Mouse (Mus musculus): ENCODE measurements around the gene Trp53i13. TPM values are rescaled to one million over a fixed set of nuclear protein-coding genes. Genes with fewer than 3 reads are reported as not detected.

Gene Trp53i13
- polyA plus RNA-seq, 1 experiment = 72.7 TPM

DNA sequence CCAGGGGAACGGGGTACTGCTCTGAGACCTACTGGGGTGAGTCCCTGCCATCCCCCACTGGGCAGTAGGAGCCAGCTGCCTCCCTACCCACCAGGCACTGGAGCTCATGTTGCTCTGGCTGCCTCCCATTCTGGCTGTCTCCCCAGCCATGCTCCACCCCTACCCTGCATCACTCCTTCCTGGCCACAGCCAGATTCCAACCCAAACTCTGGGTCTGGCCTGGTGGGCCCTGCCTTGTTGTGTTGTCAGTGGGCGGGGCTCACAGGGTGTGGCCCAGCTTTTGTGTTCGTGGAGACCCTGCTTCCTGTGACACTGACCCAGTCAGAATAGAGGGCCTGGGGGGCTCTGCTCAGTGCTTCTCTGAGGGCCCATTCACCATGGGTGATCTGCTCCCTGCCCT is 12.3 kb downstream of the Trp53i13 start:
- Histone ChIP-seq H3K27me3 (ENCODE audit: control insufficient read depth, insufficient read depth, low read length) (no peaks in the 10 kb centered on the region), H3K4me1 (replicated peaks; ENCODE audit: control insufficient read depth, insufficient read depth, low read length) (peaks cover 4% of the 10 kb centered on the region), H3K27ac (ENCODE audit: control insufficient read depth, insufficient read depth, low read length) (no peak overlapping the region), H3K4me3 (ENCODE audit: control insufficient read depth, insufficient read depth, low read length) (no peak overlapping the region), H3K36me3 (ENCODE audit: control insufficient read depth, insufficient read depth, low read length) (peaks cover 28% of the 10 kb centered on the region)
- WGBS = 91% methylated on average over 3 of the region's 3 CpGs
- no peak for TF ChIP-seq POLR2A (IDR thresholded peaks at IDR 0.05; ENCODE audit: control insufficient read depth, extremely low read depth, insufficient read depth, low read length, poor library complexity)
- TF ChIP-seq CTCF (IDR thresholded peaks at IDR 0.05; ENCODE audit: borderline replicate concordance, control insufficient read depth, extremely low read depth, insufficient read depth, low read length, poor library complexity) = no peak
- DNase-seq = no peak

DNA sequence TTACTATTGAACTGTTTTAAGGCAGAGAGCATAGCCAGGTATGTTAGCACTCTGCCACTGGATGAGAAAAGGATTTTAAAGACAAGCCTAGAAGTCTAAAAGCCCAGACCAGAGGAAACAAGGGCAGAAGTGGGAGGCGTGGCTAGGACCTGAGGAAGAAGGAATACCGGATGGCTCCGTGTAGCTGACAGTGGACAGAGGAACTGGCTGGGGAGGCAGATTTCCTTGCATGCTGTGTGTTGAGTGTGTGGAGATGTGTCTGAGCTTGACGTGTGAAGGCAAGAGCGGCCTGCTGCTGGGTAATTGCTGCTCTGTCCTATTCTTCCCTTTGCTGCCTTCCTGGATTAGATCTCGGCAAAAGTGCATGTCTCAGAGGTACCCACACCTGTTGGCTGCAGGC is 13.3 kb downstream of the Trp53i13 start:
- H3K36me3 ChIP-seq (ENCODE audit: control insufficient read depth, insufficient read depth, low read length) = peaks cover 28% of the 10 kb centered on the region
- DNase-seq = no peak
- whole genome bisulfite sequencing = 95% methylated on average over 6 of the region's 6 CpGs
- H3K27me3 ChIP-seq (ENCODE audit: control insufficient read depth, insufficient read depth, low read length) = no peaks in the 10 kb centered on the region
- H3K4me3 ChIP-seq (ENCODE audit: control insufficient read depth, insufficient read depth, low read length) = no peak overlapping the region
- no peaks in the 10 kb centered on the region; the same call in none of the 2 replicates for H3K4me1 ChIP-seq (replicated peaks; ENCODE audit: control insufficient read depth, insufficient read depth, low read length)
- no peak for TF ChIP-seq CTCF (IDR thresholded peaks at IDR 0.05; ENCODE audit: borderline replicate concordance, control insufficient read depth, extremely low read depth, insufficient read depth, low read length, poor library complexity)
- TF ChIP-seq POLR2A (IDR thresholded peaks at IDR 0.05; ENCODE audit: control insufficient read depth, extremely low read depth, insufficient read depth, low read length, poor library complexity) = no peak
- no peak overlapping the region for H3K27ac ChIP-seq (ENCODE audit: control insufficient read depth, insufficient read depth, low read length)

DNA sequence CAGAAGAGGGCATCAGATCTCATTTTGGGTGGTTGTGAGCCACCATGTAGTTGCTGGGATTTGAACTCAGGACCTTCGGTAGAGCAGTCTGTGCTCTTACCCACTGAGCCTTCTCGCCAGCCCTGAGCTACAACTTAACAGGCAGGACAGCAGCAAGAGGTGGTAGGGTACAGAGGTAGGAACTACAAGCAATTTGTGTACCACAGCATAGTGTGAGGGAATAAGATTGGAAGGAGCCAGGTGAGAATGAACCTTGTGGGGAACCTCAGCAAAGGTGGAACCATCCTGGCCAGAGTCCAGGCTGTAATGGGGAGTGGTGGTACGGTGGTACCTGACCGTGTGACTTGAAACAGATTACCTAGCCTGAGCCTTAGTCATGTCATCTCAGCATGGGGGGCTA is 13.8 kb downstream of the Trp53i13 start:
- no peak for DNase-seq
- no peak overlapping the region for H3K27ac ChIP-seq (ENCODE audit: control insufficient read depth, insufficient read depth, low read length)
- TF ChIP-seq POLR2A (IDR thresholded peaks at IDR 0.05; ENCODE audit: control insufficient read depth, extremely low read depth, insufficient read depth, low read length, poor library complexity) (no peak), CTCF (IDR thresholded peaks at IDR 0.05; ENCODE audit: borderline replicate concordance, control insufficient read depth, extremely low read depth, insufficient read depth, low read length, poor library complexity) (no peak)
- no peak overlapping the region for H3K4me3 ChIP-seq (ENCODE audit: control insufficient read depth, insufficient read depth, low read length)
- H3K27me3 ChIP-seq (ENCODE audit: control insufficient read depth, insufficient read depth, low read length) = no peaks in the 10 kb centered on the region
- peaks cover 4% of the 10 kb centered on the region for H3K4me1 ChIP-seq (replicated peaks; ENCODE audit: control insufficient read depth, insufficient read depth, low read length)
- WGBS = 97% methylated on average over 4 of the region's 4 CpGs
- H3K36me3 ChIP-seq (ENCODE audit: control insufficient read depth, insufficient read depth, low read length) = peaks cover 28% of the 10 kb centered on the region

DNA sequence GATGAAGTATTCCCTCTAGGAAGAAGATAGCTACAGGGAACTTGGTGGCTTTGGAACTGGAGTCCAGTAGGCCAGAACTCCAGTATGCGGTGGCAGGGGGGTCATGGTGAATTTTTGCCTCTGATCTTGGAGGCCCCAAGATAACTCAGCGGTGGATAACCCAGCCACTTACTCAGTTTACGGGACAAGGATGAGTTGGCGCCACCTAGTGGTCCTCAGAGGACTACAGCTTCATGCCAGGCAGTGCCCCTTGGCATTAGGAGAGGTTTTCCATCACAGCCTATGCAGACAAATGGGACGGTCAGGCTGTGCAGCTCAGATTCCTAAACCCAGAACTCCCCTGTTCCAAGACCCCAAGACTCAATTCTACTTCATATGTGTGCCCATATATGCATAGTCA is 14.4 kb downstream of the Trp53i13 start:
- peaks cover 23% of the 10 kb centered on the region for H3K36me3 ChIP-seq (ENCODE audit: control insufficient read depth, insufficient read depth, low read length)

DNA sequence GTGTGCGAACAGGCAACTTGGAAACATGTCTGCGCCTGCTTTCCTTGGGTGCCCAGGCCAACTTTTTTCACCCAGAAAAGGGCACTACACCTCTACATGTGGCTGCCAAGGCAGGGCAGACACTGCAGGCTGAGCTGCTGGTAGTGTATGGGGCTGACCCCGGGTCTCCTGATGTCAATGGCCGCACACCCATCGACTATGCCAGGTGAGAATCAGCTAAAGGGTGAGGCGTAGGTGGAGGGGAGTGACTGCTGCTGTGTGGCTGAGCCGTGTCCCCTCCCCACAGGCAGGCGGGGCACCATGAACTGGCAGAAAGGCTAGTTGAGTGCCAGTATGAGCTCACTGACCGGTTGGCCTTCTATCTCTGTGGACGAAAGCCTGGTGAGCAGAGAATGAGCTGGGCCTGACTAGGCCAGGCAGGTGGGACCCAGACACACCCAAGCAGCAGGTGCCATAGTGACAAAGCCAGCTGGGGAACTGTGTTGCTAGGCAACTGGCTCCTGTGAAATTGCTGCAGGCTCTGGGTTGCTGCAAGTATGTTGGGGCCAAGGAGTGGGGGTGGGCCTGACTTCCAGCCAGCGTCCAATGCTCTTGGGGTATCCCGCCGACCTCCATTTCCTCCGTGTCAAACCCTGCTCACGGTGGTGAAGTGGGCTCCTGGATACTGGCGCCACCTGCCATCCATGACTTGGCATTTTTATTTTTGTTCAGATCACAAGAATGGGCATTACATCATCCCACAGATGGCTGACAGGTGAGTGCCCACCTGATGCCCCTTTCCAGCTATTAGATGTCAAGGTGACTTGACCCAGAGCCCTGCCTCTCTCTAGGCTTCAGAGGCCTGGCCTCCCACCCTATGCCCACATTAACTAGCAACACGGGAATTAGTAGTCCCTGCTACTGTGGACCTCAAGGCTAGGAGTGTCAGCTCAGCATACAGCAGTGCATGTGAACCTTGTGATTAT is 15.1 kb downstream of the Trp53i13 start:
- no peak for DNase-seq
- H3K4me1 ChIP-seq (replicated peaks; ENCODE audit: control insufficient read depth, insufficient read depth, low read length) = peaks cover 4% of the 10 kb centered on the region
- no peak overlapping the region for H3K4me3 ChIP-seq (ENCODE audit: control insufficient read depth, insufficient read depth, low read length)
- WGBS = 90% methylated on average over 17 of the region's 17 CpGs
- TF ChIP-seq POLR2A (IDR thresholded peaks at IDR 0.05; ENCODE audit: control insufficient read depth, extremely low read depth, insufficient read depth, low read length, poor library complexity) (no peak), CTCF (IDR thresholded peaks at IDR 0.05; ENCODE audit: borderline replicate concordance, control insufficient read depth, extremely low read depth, insufficient read depth, low read length, poor library complexity) (no peak)
- H3K36me3 ChIP-seq (ENCODE audit: control insufficient read depth, insufficient read depth, low read length) = peaks cover 21% of the 10 kb centered on the region
- H3K27ac ChIP-seq (ENCODE audit: control insufficient read depth, insufficient read depth, low read length) = no peak overlapping the region
- no peaks in the 10 kb centered on the region for H3K27me3 ChIP-seq (ENCODE audit: control insufficient read depth, insufficient read depth, low read length)

More for the DNA sequence above, 14.4 kb downstream of the Trp53i13 start:
- H3K4me1 ChIP-seq (replicated peaks; ENCODE audit: control insufficient read depth, insufficient read depth, low read length) = peaks cover 4% of the 10 kb centered on the region
- H3K4me3 ChIP-seq (ENCODE audit: control insufficient read depth, insufficient read depth, low read length) = no peak overlapping the region
- DNase-seq = peak; percentile 74
- H3K27me3 ChIP-seq (ENCODE audit: control insufficient read depth, insufficient read depth, low read length) = no peaks in the 10 kb centered on the region
- 25% methylated on average over 5 of the region's 5 CpGs for WGBS
- no peak overlapping the region for H3K27ac ChIP-seq (ENCODE audit: control insufficient read depth, insufficient read depth, low read length)
- TF ChIP-seq CTCF (IDR thresholded peaks at IDR 0.05; ENCODE audit: borderline replicate concordance, control insufficient read depth, extremely low read depth, insufficient read depth, low read length, poor library complexity) (peak; percentile 75; the same call in 1 of the 2 replicates), POLR2A (IDR thresholded peaks at IDR 0.05; ENCODE audit: control insufficient read depth, extremely low read depth, insufficient read depth, low read length, poor library complexity) (no peak)

DNA sequence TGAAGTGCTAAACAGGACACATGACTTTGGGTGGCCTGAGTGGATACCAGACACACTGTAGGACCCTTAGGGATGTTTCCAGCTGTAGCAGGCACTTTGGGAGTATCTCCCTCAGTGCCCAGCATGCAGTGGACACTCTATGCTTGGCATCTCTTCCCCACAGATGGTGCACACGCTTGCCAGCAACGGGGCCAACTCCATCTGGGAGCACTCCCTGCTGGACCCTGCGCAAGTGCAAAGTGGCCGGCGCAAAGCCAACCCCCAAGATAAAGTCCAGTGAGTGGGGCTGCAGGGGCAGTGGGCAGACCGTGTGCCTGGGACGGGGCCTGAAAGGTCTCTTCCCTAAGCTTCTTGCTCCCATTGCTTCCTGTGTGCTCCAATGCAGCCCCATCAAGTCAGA is 16.4 kb downstream of the Trp53i13 start:
- Histone ChIP-seq H3K4me1 (replicated peaks; ENCODE audit: control insufficient read depth, insufficient read depth, low read length) (peaks cover 4% of the 10 kb centered on the region), H3K36me3 (ENCODE audit: control insufficient read depth, insufficient read depth, low read length) (peaks cover 18% of the 10 kb centered on the region), H3K4me3 (ENCODE audit: control insufficient read depth, insufficient read depth, low read length) (no peak overlapping the region), H3K27ac (ENCODE audit: control insufficient read depth, insufficient read depth, low read length) (no peak overlapping the region), H3K27me3 (ENCODE audit: control insufficient read depth, insufficient read depth, low read length) (no peaks in the 10 kb centered on the region)
- no peak for TF ChIP-seq POLR2A (IDR thresholded peaks at IDR 0.05; ENCODE audit: control insufficient read depth, extremely low read depth, insufficient read depth, low read length, poor library complexity)
- TF ChIP-seq CTCF (IDR thresholded peaks at IDR 0.05; ENCODE audit: borderline replicate concordance, control insufficient read depth, extremely low read depth, insufficient read depth, low read length, poor library complexity) = no peak
- 99% methylated on average over 7 of the region's 7 CpGs for WGBS
- DNase-seq = no peak

All from thymus, adult 2 months (tissue).